Mouse (Mus musculus): ENCODE results near the gene Kcnj16. TPM values are rescaled to one million over a fixed set of nuclear protein-coding genes. Genes with fewer than 3 reads are reported as not detected.

The Kcnj16 gene
- polyA plus RNA-seq, 1 experiment from 2014 or later: 0.24 TPM

DNA sequence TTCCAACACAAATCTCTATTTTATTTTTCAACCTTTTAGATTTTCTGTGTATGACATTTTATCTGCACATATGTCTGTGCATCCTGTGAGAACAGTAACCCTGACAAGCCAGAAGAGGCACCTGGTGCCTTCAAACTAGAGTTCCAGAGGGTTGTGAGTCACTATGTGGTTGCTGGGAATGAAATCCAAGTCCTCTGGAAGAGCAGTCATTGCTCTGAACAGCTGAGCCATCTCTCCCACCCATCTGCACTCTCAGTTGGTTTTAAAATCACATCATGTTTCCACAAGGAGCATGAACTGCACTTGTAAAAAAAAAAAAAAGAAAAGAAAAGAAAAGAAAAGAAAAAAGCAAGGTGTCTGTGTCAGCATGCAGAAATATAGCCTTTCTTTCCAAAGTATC is 91.6 kb downstream of the Kcnj16 start:
- no peak overlapping the region for H3K4me2 ChIP-seq (replicated peaks)
- H3K27me3 ChIP-seq: no peaks in the 10 kb centered on the region
- no peaks in the 10 kb centered on the region for H3K9me3 ChIP-seq
- no peak overlapping the region for H3K4me3 ChIP-seq
- H3K36me3 ChIP-seq: no peaks in the 10 kb centered on the region
- H3K27ac ChIP-seq (replicated peaks): no peak overlapping the region
- H3K9ac ChIP-seq (replicated peaks): no peak overlapping the region
- no peak for ATAC-seq (ENCODE audit: low FRiP score, low read depth)
- no peaks in the 10 kb centered on the region for H3K4me1 ChIP-seq

DNA sequence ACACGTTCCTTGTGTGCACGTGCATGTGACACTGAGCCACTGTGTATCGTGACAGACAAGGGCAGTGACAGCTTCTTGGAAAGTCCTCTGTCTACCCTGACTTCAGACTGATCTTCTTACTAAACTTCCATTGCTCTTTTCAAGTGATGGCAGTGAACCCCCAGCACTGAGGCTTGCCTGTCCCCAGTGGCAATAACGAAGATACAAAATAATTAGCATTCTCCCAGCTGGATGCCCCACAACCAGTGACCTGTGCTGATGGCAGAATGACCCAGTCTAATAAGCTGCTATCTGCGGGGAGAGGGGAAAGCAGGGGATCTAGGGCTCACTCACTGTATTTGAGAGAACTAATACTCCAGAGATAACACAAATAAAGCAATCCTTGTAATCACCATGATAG is 92.4 kb downstream of the Kcnj16 start:
- Histone ChIP-seq H3K4me1 (no peaks in the 10 kb centered on the region), H3K27me3 (no peaks in the 10 kb centered on the region), H3K27ac (replicated peaks) (no peak overlapping the region), H3K36me3 (no peaks in the 10 kb centered on the region), H3K4me2 (replicated peaks) (no peak overlapping the region), H3K4me3 (no peak overlapping the region), H3K9me3 (no peaks in the 10 kb centered on the region), H3K9ac (replicated peaks) (no peak overlapping the region)
- WGBS: 51% methylated on average over 5 of the region's 5 CpGs
- ATAC-seq (ENCODE audit: low FRiP score, low read depth): no peak

DNA sequence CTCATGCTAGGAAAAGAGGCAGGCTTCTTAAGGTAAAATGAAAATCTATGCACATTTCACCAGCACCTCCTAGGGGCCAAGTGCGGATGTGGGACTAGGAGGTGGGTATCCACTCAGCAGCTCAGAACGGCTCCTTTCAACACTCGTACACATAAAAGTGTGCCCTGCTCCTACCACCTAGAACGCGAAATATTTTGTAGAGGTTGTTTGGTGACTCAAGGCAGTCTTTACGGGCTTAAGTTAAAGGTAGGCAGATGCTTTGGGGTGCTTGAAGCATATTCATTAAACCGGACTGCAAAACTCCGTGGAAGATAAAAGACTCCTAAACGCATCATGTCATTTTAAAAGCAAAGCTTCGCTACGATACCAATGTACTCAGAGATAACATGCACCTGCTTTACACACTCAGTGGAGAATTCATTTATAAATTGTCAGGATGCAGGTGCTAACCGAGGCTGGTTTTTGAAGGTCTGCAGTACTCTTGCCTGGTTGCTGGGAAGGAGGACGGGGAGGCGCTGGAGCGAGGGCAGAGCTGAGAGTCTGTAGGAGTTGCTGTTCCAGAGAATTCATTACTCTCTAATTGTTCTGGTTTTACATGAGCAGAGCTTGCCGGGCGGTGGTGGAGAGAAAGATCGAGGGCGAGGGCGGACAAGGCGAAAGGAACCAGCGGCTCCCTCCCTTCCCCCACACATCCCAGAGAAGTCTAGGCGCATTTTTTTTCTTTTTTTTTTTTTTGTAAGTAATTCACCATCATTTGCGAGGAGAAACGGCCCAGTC is 97.1 kb downstream of the Kcnj16 start:
- Histone ChIP-seq H3K4me3 (peak overlapping the region; percentile 62), H3K36me3 (no peaks in the 10 kb centered on the region), H3K4me2 (replicated peaks) (peak overlapping the region; percentile 89), H3K4me1 (peaks cover 5% of the 10 kb centered on the region), H3K27ac (replicated peaks) (peak overlapping the region; percentile 36), H3K9ac (replicated peaks) (peak overlapping the region; percentile 32; the same call in 1 of the 2 replicates), H3K27me3 (peaks cover 14% of the 10 kb centered on the region), H3K9me3 (no peaks in the 10 kb centered on the region)
- peak; percentile 35; the same call in 1 of the 2 replicates for ATAC-seq (ENCODE audit: low FRiP score, low read depth)
- 1% methylated on average over 25 of the region's 25 CpGs for WGBS

DNA sequence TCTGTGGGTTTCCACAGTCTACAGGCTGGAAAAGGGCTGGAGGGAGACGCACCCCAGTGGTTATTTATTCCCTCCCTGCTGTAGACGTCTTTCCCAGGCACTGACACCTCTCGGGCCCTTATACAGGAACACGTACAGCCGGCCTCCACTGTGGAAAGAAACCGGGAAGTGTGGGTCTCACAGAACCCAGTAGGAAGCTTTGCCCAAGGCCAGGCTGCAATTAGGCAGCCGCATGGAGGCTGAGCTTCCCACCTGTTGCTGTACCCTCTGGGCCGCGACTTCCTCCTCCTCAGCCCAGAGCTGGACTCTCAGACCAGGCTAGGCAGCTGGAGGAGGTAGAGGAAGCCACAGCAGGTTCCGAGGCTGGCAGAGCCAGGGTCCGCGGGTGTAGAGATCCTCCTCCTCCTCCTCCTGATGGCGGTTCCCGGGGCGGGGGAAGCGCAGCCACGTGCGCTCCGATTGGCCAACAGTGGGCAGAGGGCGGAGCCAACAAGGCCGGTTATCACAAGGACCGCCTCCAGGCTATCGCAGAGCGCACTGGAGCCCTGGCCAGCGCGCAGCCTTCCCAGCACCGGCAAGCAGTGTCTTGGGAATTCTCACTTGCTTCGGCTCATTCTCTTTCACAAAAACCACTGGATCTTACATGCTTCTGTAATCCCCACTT is 97.9 kb downstream of the Kcnj16 start, which contains the start of gene Kcnj2:
TSS of gene Kcnj2 (plus strand) at position 530 of the 664 bp plus-strand sequence.
- Histone ChIP-seq H3K27me3 (peaks cover 14% of the 10 kb centered on the region), H3K4me3 (peak within 1 kb of the TSS; percentile 62), H3K4me2 (replicated peaks) (peak within 1 kb of the TSS; percentile 89), H3K9ac (replicated peaks) (peak within 1 kb of the TSS; percentile 45), H3K4me1 (peaks cover 5% of the 10 kb centered on the region), H3K27ac (replicated peaks) (peak within 1 kb of the TSS; percentile 63), H3K9me3 (no peaks in the 10 kb centered on the region), H3K36me3 (no peaks in the 10 kb centered on the region)
- peak; percentile 100 for ATAC-seq (ENCODE audit: low FRiP score, low read depth)
- WGBS: 0% methylated on average over 26 of the region's 28 CpGs

DNA sequence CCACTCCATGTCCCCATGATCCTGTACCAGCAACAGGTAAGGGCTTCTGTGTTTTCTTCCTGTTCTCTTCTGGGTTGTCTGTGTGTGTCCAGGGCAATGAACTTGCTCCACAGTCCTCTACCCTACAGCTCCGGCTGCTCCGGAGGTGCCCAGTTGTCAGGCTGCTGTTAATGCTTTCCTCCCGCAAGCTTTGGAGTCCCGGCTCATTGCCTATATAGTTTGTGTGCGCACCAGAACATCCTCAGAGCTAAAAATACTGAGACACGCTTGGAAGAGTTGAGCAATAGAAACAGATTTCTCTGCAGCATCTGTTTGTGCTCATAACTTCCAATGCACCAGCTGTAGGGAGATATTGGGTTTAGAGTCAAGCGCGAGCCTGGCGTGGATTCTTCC is 98.5 kb downstream of the Kcnj16 start:
- Histone ChIP-seq H3K9me3 (no peaks in the 10 kb centered on the region), H3K9ac (replicated peaks) (peak overlapping the region; percentile 43), H3K27me3 (peaks cover 14% of the 10 kb centered on the region), H3K36me3 (no peaks in the 10 kb centered on the region), H3K4me2 (replicated peaks) (peak overlapping the region; percentile 89), H3K4me3 (peak overlapping the region; percentile 62), H3K27ac (replicated peaks) (no peak overlapping the region), H3K4me1 (peaks cover 5% of the 10 kb centered on the region)
- ATAC-seq (ENCODE audit: low FRiP score, low read depth): peak; percentile 75
- 2% methylated on average over 9 of the region's 9 CpGs for WGBS

DNA sequence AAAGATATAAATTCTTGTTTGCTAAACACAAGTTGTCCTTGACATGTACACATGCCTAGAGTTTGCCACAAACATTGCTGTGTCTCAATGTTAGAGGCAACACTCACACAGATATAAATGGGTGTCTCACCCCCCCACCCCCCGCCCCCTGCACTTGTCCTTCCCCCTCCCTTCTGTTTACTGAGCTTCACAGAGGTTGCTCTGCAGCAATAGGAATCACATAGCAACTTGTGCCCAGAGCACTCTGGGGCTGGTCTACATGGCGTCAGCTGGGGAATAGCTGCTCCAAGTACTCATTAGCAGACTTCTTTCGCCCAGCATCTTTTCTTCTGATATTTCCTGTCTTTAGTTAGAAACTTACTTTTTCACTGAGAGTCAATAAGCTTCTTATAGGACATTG is 100.0 kb downstream of the Kcnj16 start:
- Histone ChIP-seq H3K4me1 (peaks cover 5% of the 10 kb centered on the region), H3K4me3 (peak overlapping the region; percentile 62; the same call in 1 of the 2 replicates), H3K9ac (replicated peaks) (no peak overlapping the region), H3K27me3 (peaks cover 14% of the 10 kb centered on the region), H3K4me2 (replicated peaks) (peak overlapping the region; percentile 89), H3K9me3 (no peaks in the 10 kb centered on the region), H3K27ac (replicated peaks) (no peak overlapping the region), H3K36me3 (no peaks in the 10 kb centered on the region)
- no peak for ATAC-seq (ENCODE audit: low FRiP score, low read depth)
- WGBS: 78% methylated on average over 3 of the region's 3 CpGs

DNA sequence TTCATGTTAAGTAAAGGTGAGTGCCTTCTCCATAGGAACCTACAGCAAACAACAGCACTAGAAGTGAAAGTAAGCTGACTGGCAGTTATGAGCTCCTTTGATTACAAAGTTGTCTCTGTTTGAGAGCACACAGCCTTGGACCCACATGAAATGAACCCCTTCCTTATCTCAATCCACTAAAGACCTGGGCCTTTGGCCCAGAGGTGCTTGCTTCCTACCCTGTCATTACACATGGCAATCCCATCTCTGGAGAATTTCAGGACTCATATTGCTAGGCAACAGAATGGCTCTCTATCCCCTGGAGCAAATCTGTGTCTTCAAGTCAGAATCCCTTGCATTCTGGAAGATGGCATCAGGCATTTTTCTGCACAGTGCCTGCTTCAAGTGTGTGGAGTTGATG is 102.6 kb downstream of the Kcnj16 start:
- H3K27ac ChIP-seq (replicated peaks): no peak overlapping the region
- H3K4me1 ChIP-seq: peaks cover 5% of the 10 kb centered on the region
- peaks cover 14% of the 10 kb centered on the region for H3K27me3 ChIP-seq
- H3K36me3 ChIP-seq: no peaks in the 10 kb centered on the region
- no peak overlapping the region for H3K4me3 ChIP-seq
- H3K9me3 ChIP-seq: no peaks in the 10 kb centered on the region
- no peak overlapping the region for H3K9ac ChIP-seq (replicated peaks)
- no peak for ATAC-seq (ENCODE audit: low FRiP score, low read depth)
- H3K4me2 ChIP-seq (replicated peaks): no peak overlapping the region

DNA sequence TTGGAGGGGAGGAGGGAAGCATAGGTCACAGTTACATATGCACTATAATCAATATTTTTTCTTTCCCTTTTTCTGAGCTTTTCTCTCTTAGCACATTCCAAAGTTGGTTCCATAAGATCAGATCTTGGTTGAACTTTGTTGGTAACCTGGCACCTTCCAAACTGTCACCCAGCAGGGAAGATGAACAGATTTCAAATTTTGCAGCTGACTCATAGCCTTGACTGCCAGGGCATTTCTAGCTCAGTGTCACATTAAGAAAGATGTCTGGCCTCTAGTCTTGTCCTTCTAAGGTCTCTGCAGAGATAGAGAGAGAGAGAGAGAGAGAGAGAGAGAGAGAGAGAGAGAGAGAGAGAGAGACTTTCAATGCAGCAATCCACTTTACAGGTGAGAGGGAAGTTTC is 106.3 kb downstream of the Kcnj16 start:
- Histone ChIP-seq H3K4me1 (no peaks in the 10 kb centered on the region), H3K4me3 (no peak overlapping the region), H3K27ac (replicated peaks) (no peak overlapping the region), H3K4me2 (replicated peaks) (no peak overlapping the region), H3K9ac (replicated peaks) (no peak overlapping the region), H3K27me3 (no peaks in the 10 kb centered on the region), H3K9me3 (no peaks in the 10 kb centered on the region), H3K36me3 (no peaks in the 10 kb centered on the region)
- ATAC-seq (ENCODE audit: low FRiP score, low read depth): no peak

Other genes with a start within 250 kb of the Kcnj16 start
- gene Kcnj2, start 98.1 kb downstream of the Kcnj16 start, polyA plus RNA-seq (2016; fragmentation: Nextera tagmentation; extraction: Ambion mirVana): 1.1 and 1.2 TPM in 2 replicates